Mouse (Mus musculus): ENCODE measurements around the gene Gm49321. TPM values are rescaled to one million over a fixed set of nuclear protein-coding genes. Genes with fewer than 3 reads are reported as not detected.

The Gm49321 gene
- polyA plus RNA-seq (2012; ENCODE audit: insufficient read depth, low replicate concordance): not detected in 2 replicates

- H3K4me1 ChIP-seq: peaks cover 4% of the 10 kb centered on the region; the same call in 1 of the 2 replicates
- peaks cover 94% of the 10 kb centered on the region for H3K36me3 ChIP-seq (replicated peaks; ENCODE audit: low read length)
- no peak within 1 kb of the TSS for H3K4me3 ChIP-seq (replicated peaks)
- TF ChIP-seq FLI1 (IDR thresholded peaks at IDR 0.05; ENCODE audit: low read length) (no peak), GATA1 (IDR thresholded peaks at IDR 0.05; ENCODE audit: borderline replicate concordance, low read length) (no peak)
- H3K9me3 ChIP-seq: no peaks in the 10 kb centered on the region
- no peaks in the 10 kb centered on the region for H3K27me3 ChIP-seq (replicated peaks)
Observed at GRCm38 (mm10) chr12:73937353-73937752, at the start of gene Gm49321. TSS of gene Gm49321 (plus strand) at chr12:73937653.

GRCm38 (mm10) chr12:73888003-73888783, 49.3 kb upstream of the Gm49321 start:
- H3K4me1 ChIP-seq: no peaks in the 10 kb centered on the region
- TF ChIP-seq FLI1 (IDR thresholded peaks at IDR 0.05; ENCODE audit: low read length) (no peak), GATA1 (IDR thresholded peaks at IDR 0.05; ENCODE audit: borderline replicate concordance, low read length) (no peak)
- no peaks in the 10 kb centered on the region for H3K27me3 ChIP-seq (replicated peaks)
- H3K36me3 ChIP-seq (replicated peaks; ENCODE audit: low read length): no peaks in the 10 kb centered on the region
- no peaks in the 10 kb centered on the region for H3K9me3 ChIP-seq
- H3K4me3 ChIP-seq (replicated peaks): no peak overlapping the region

GRCm38 (mm10) chr12:73889571-73889970, 47.9 kb upstream of the Gm49321 start:
- H3K27me3 ChIP-seq (replicated peaks): no peaks in the 10 kb centered on the region
- no peak overlapping the region for H3K4me3 ChIP-seq (replicated peaks)
- no peaks in the 10 kb centered on the region for H3K9me3 ChIP-seq
- no peaks in the 10 kb centered on the region for H3K4me1 ChIP-seq
- no peaks in the 10 kb centered on the region for H3K36me3 ChIP-seq (replicated peaks; ENCODE audit: low read length)
- TF ChIP-seq GATA1 (IDR thresholded peaks at IDR 0.05; ENCODE audit: borderline replicate concordance, low read length): no peak

GRCm38 (mm10) chr12:73890086-73890485, 47.4 kb upstream of the Gm49321 start:
- no peak for TF ChIP-seq FLI1 (IDR thresholded peaks at IDR 0.05; ENCODE audit: low read length)
- TF ChIP-seq GATA1 (IDR thresholded peaks at IDR 0.05; ENCODE audit: borderline replicate concordance, low read length): no peak
- H3K36me3 ChIP-seq (replicated peaks; ENCODE audit: low read length): no peaks in the 10 kb centered on the region
- no peaks in the 10 kb centered on the region for H3K27me3 ChIP-seq (replicated peaks)
- no peaks in the 10 kb centered on the region for H3K9me3 ChIP-seq
- H3K4me1 ChIP-seq: no peaks in the 10 kb centered on the region
- H3K4me3 ChIP-seq (replicated peaks): no peak overlapping the region

DNA sequence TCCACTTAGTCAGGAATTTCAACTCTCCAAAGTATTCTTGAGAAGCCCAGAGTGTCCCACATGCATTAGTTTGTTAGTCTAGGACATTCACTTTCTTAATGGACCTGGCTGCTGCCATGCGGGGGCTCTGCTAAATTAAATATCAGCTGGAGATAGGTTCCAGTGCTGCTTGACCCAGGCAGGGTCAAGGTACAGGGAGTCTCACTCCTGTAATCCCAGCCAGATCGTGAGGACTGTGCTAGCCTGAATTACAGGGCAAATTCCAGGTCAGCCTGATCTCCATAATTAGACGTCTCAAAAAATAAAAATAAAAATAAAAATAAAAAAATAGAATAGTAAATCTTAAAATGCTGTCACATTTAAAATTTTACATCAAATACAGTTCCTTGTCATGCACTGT, 44.8 kb upstream of the Gm49321 start:
- Histone ChIP-seq H3K9me3 (no peaks in the 10 kb centered on the region), H3K4me1 (no peaks in the 10 kb centered on the region), H3K36me3 (replicated peaks; ENCODE audit: low read length) (no peaks in the 10 kb centered on the region), H3K4me3 (replicated peaks) (no peak overlapping the region), H3K27me3 (replicated peaks) (no peaks in the 10 kb centered on the region)
- TF ChIP-seq GATA1 (IDR thresholded peaks at IDR 0.05; ENCODE audit: borderline replicate concordance, low read length) (no peak), FLI1 (IDR thresholded peaks at IDR 0.05; ENCODE audit: low read length) (no peak)

GRCm38 (mm10) chr12:73894838-73895237, 42.6 kb upstream of the Gm49321 start:
- Histone ChIP-seq H3K4me3 (replicated peaks) (no peak overlapping the region), H3K27me3 (replicated peaks) (no peaks in the 10 kb centered on the region), H3K36me3 (replicated peaks; ENCODE audit: low read length) (no peaks in the 10 kb centered on the region), H3K9me3 (no peaks in the 10 kb centered on the region), H3K4me1 (no peaks in the 10 kb centered on the region)
- TF ChIP-seq FLI1 (IDR thresholded peaks at IDR 0.05; ENCODE audit: low read length): no peak
- TF ChIP-seq GATA1 (IDR thresholded peaks at IDR 0.05; ENCODE audit: borderline replicate concordance, low read length): no peak

- TF ChIP-seq GATA1 (IDR thresholded peaks at IDR 0.05; ENCODE audit: borderline replicate concordance, low read length): no peak
- no peak for TF ChIP-seq FLI1 (IDR thresholded peaks at IDR 0.05; ENCODE audit: low read length)
- Histone ChIP-seq H3K4me3 (replicated peaks) (no peak overlapping the region), H3K4me1 (no peaks in the 10 kb centered on the region)
Observed at GRCm38 (mm10) chr12:73895674-73896073, 41.8 kb upstream of the Gm49321 start.

DNA sequence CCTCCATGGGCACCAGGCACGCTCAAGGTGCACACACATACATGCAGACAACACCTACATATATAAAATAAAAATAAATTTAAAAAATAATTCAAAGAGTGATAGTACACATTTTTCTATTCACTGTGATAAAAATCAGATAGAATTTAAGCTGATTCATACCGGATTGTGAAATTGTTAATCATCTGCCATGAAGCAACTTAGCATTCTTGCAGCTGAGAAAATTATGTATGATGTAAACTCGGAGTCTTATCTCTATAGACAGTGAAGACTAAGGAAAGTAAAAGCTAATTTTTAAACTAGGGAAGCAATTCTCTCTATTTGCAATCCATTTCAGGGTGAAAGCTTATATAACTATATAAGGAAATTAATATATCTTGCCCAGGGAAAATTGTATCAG, 41.0 kb upstream of the Gm49321 start:
- H3K27me3 ChIP-seq (replicated peaks): no peaks in the 10 kb centered on the region
- H3K4me1 ChIP-seq: no peaks in the 10 kb centered on the region
- H3K9me3 ChIP-seq: no peaks in the 10 kb centered on the region
- TF ChIP-seq FLI1 (IDR thresholded peaks at IDR 0.05; ENCODE audit: low read length): no peak
- no peak for TF ChIP-seq GATA1 (IDR thresholded peaks at IDR 0.05; ENCODE audit: borderline replicate concordance, low read length)
- no peaks in the 10 kb centered on the region for H3K36me3 ChIP-seq (replicated peaks; ENCODE audit: low read length)
- H3K4me3 ChIP-seq (replicated peaks): no peak overlapping the region

More at GRCm38 (mm10) chr12:73895674-73896073, 41.8 kb upstream of the Gm49321 start:
- no peaks in the 10 kb centered on the region for H3K9me3 ChIP-seq
- no peaks in the 10 kb centered on the region for H3K27me3 ChIP-seq (replicated peaks)
- no peaks in the 10 kb centered on the region for H3K36me3 ChIP-seq (replicated peaks; ENCODE audit: low read length)

DNA sequence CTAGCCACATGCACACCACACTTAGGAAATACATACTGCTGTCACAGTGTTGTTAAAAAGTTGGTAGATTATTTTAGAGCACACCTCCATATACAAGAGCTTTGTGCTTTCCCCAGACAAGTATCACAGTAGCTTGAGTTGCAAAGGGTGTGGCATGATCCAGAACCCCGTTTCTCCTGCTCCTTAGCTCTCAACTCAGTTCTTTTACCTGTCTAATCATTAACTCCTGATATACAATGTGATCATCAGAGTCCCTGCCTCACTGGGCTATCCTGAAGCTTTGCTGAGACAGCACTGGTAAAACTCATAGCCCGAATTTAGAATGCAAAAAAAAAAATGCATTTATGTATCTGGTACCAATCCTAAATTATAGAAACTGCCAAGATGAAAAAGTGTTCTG, 39.2 kb upstream of the Gm49321 start:
- H3K27me3 ChIP-seq (replicated peaks): peaks cover 2% of the 10 kb centered on the region
- H3K4me3 ChIP-seq (replicated peaks): no peak overlapping the region
- H3K9me3 ChIP-seq: no peaks in the 10 kb centered on the region
- no peaks in the 10 kb centered on the region for H3K4me1 ChIP-seq
- H3K36me3 ChIP-seq (replicated peaks; ENCODE audit: low read length): no peaks in the 10 kb centered on the region
- TF ChIP-seq FLI1 (IDR thresholded peaks at IDR 0.05; ENCODE audit: low read length): no peak
- no peak for TF ChIP-seq GATA1 (IDR thresholded peaks at IDR 0.05; ENCODE audit: borderline replicate concordance, low read length)

GRCm38 (mm10) chr12:73904133-73904934, 33.1 kb upstream of the Gm49321 start:
- Histone ChIP-seq H3K4me1 (peaks cover 14% of the 10 kb centered on the region; the same call in 1 of the 2 replicates), H3K9me3 (no peaks in the 10 kb centered on the region), H3K4me3 (replicated peaks) (no peak overlapping the region), H3K36me3 (replicated peaks; ENCODE audit: low read length) (no peaks in the 10 kb centered on the region), H3K27me3 (replicated peaks) (peaks cover 2% of the 10 kb centered on the region)
- no peak for TF ChIP-seq GATA1 (IDR thresholded peaks at IDR 0.05; ENCODE audit: borderline replicate concordance, low read length)
- no peak for TF ChIP-seq FLI1 (IDR thresholded peaks at IDR 0.05; ENCODE audit: low read length)

Data from megakaryocyte, embryonic 14.5 days (primary cell).